Mouse (Mus musculus): ENCODE results near the gene Ppig. TPM values are rescaled to one million over a fixed set of nuclear protein-coding genes. Genes with fewer than 3 reads are reported as not detected.
A peak's percentile ranks its signal among the peaks of the same experiment; 100 is the strongest.

Gene Ppig
- total RNA-seq, 2 experiments from 2014 or later: 47.7 to 51.8 TPM

- intact Hi-C loops (cut with DNase I): no loop called here
- no peak for DNase-seq
Observed at GRCm38 (mm10) chr2:69745091-69745490, 22.7 kb downstream of the Ppig start.

GRCm38 (mm10) chr2:69760980-69761379 is 38.6 kb downstream of the Ppig start:
- no peak for DNase-seq
- intact Hi-C loops (cut with DNase I): no loop called here

GRCm38 (mm10) chr2:69763340-69763739 is 41.0 kb downstream of the Ppig start:
- intact Hi-C loops (cut with DNase I): loop anchor here (2.0 kb wide), 1 partner anchor 63 kb away; no protein-coding TSS in a partner anchor
- no peak for DNase-seq

- DNase-seq: no peak
- intact Hi-C loops (cut with DNase I): no loop called here
Observed at GRCm38 (mm10) chr2:69764716-69765115, 42.4 kb downstream of the Ppig start.

- DNase-seq: no peak
- intact Hi-C loops (cut with DNase I): no loop called here
Observed at GRCm38 (mm10) chr2:69773331-69773730, 51.0 kb downstream of the Ppig start.

GRCm38 (mm10) chr2:69777985-69778835 is 55.9 kb downstream of the Ppig start:
- DNase-seq: no peak
- intact Hi-C loops (cut with DNase I): loop anchor here (5.0 kb wide), 1 partner anchor 141 kb away; no protein-coding TSS in a partner anchor

GRCm38 (mm10) chr2:69778836-69779177 is 56.5 kb downstream of the Ppig start:
- peak; percentile 21 to 33 for DNase-seq
- intact Hi-C loops (cut with DNase I): loop anchor here (5.0 kb wide), 1 partner anchor 142 kb away; no protein-coding TSS in a partner anchor

GRCm38 (mm10) chr2:69788974-69789373 is 66.6 kb downstream of the Ppig start:
- DNase-seq: no peak
- intact Hi-C loops (cut with DNase I): no loop called here

GRCm38 (mm10) chr2:69789429-69790069 is 67.2 kb downstream of the Ppig start, which contains the start of the genes Ccdc173 and Phospho2:
Gene Ccdc173 (minus strand): TSS chr2:69789575.
Gene Phospho2 (plus strand): TSS chr2:69789623.
- DNase-seq: peak; percentile 99
- intact Hi-C loops (cut with DNase I): loop anchor here (5.0 kb wide), 1 partner anchor 152 kb away; no protein-coding TSS in a partner anchor

GRCm38 (mm10) chr2:69790285-69790684 is 67.9 kb downstream of the Ppig start:
- intact Hi-C loops (cut with DNase I): loop anchor here (5.0 kb wide), 1 partner anchor 153 kb away; no protein-coding TSS in a partner anchor

GRCm38 (mm10) chr2:69790722-69791121 is 68.4 kb downstream of the Ppig start:
- intact Hi-C loops (cut with DNase I): loop anchor here (5.0 kb wide), 1 partner anchor 153 kb away; no protein-coding TSS in a partner anchor
- no peak for DNase-seq

More at GRCm38 (mm10) chr2:69790285-69790684, 67.9 kb downstream of the Ppig start:
- DNase-seq: peak; percentile 90 to 92

- intact Hi-C loops (cut with DNase I): loop anchor here (1.0 to 10.0 kb wide), 4 partner anchors 18 to 152 kb away; partner anchors contain the start of genes Klhl23, Mettl5 and Ssb
- DNase-seq: peak; percentile 74 to 85
Observed at GRCm38 (mm10) chr2:69802911-69803312, 80.6 kb downstream of the Ppig start.

Other genes starting within 250 kb of the Ppig start
- 1 to 10 TPM in 1 of 2 experiments, under 1 TPM in 1; 0.65 to 2.1 TPM for gene Lrp2, start 136.5 kb upstream of the Ppig start, total RNA-seq (2021)
- gene Bbs5, start 75.4 kb upstream of the Ppig start, total RNA-seq (2021): 1 to 10 TPM; 5.6 to 5.7 TPM
- 10 to 100 TPM; 70.3 to 76.3 TPM for gene Klhl41, start 52.4 kb upstream of the Ppig start, total RNA-seq (2021)
- gene Fastkd1, start 9.0 kb upstream of the Ppig start, total RNA-seq (2021): 10 to 100 TPM; 31.4 to 34.6 TPM
- gene Ccdc173, start 67.0 kb downstream of the Ppig start, total RNA-seq (2021): under 1 TPM; 0.55 to 0.67 TPM
- gene Phospho2, start 67.1 kb downstream of the Ppig start, total RNA-seq (2021): 10 to 100 TPM; 16.4 to 16.9 TPM
- gene Klhl23, start 99.4 kb downstream of the Ppig start, total RNA-seq (2021): 10 to 100 TPM; 44.2 to 46.9 TPM
- 100 to 1,000 TPM in 1 of 2 experiments, 10 to 100 TPM in 1; 84.7 to 102 TPM for gene Ssb, start 139.0 kb downstream of the Ppig start, total RNA-seq (2021)
- 10 to 100 TPM; 19.0 to 20.6 TPM for gene Mettl5, start 163.1 kb downstream of the Ppig start, total RNA-seq (2021)
- 100 to 1,000 TPM; 105 to 111 TPM for gene Ubr3, start 174.7 kb downstream of the Ppig start, total RNA-seq (2021)